ENCODE assay signal across 9 mouse cellular contexts in the genomic region with DNA sequence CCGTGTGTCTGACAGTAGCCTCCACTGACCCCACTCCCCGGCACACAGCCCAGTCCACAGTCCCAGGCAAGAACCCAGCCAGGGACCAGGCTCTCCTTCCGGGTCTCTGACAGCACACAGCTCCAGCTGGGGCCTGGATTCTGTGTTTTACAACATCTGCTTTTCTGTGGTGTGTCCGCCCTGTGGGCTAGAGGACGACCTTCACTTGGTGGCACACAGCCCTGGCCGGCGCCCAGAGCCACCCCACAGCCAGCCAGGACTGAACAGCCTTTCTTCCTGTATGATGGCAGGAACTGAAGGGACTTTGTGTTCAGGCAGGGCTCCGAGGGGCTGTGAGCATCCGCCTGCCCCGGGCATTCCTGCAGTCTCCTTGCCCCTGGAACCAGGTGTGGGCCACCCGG. TPM values are rescaled to one million over a fixed set of nuclear protein-coding genes. Genes with fewer than 3 reads are reported as not detected.
DNase-seq lines count a peak whose midpoint lies in the region; ATAC-seq lines count a peak whose summit lies in the region.
"Had no signal": no experiment of that assay in that cellular context is flagged by ENCODE, and none has a peak within 500 bp of the region (broad histone marks: within the 10 kb centered on the region; RNA-seq: fewer than 3 reads in every experiment).

No protein-coding gene starts in this region.

- no peak overlapping the region; the same call in 1 of the 2 replicates for H3K27ac ChIP-seq in neural tube, embryonic 13.5 days (replicated peaks)
- 0 out of 2 replicates have a peak overlapping the region, but pooled peaks have one; percentile 13 for H3K27ac ChIP-seq in embryonic facial prominence, embryonic 11.5 days (replicated peaks; ENCODE audit: low read depth, low read length)
- 0 out of 4 replicates have a peak overlapping the region, but pooled peaks of 1 of the 2 experiments have one; percentile 6 for H3K27ac ChIP-seq in heart, embryonic 14.5 days (replicated peaks in 1 of 2; ENCODE audit: control insufficient read depth in 1 of 2, insufficient read depth in 1 of 2, low read depth in 2 of 2, low read length in 2 of 2)
- H3K27ac ChIP-seq: neural tube, embryonic 12.5 days had no signal

- H3K4me3 ChIP-seq in neural tube, embryonic 13.5 days: no peak overlapping the region
- H3K4me3 ChIP-seq in embryonic facial prominence, embryonic 11.5 days (ENCODE audit: low read depth, low read length): no peak overlapping the region
- H3K4me3 ChIP-seq in heart, embryonic 14.5 days (ENCODE audit: control insufficient read depth in 1 of 2, insufficient read depth in 1 of 2, low read depth in 1 of 2, low read length in 2 of 2): no peak overlapping the region
- H3K4me3 ChIP-seq: neural tube, embryonic 12.5 days had no signal

- no peaks in the 10 kb centered on the region for H3K27me3 ChIP-seq in neural tube, embryonic 13.5 days
- no peaks in the 10 kb centered on the region for H3K27me3 ChIP-seq in embryonic facial prominence, embryonic 11.5 days (ENCODE audit: control insufficient read depth, insufficient read depth, low read length)
- H3K27me3 ChIP-seq in heart, embryonic 14.5 days (ENCODE audit: control insufficient read depth, insufficient read depth, low read length): no peaks in the 10 kb centered on the region
- H3K27me3 ChIP-seq: neural tube, embryonic 12.5 days had no signal

- peaks cover 30% of the 10 kb centered on the region for H3K36me3 ChIP-seq in neural tube, embryonic 13.5 days
- no peaks in the 10 kb centered on the region for H3K36me3 ChIP-seq in embryonic facial prominence, embryonic 11.5 days (replicated peaks; ENCODE audit: control insufficient read depth, insufficient read depth, low read depth, low read length)
- peaks cover 34% of the 10 kb centered on the region for H3K36me3 ChIP-seq in heart, embryonic 14.5 days (ENCODE audit: control insufficient read depth, insufficient read depth, low read length)

- intact Hi-C loops in left cerebral cortex, postnatal 14 days (cut with DNase I): no loop called here

- no peaks in the 10 kb centered on the region for H3K9me3 ChIP-seq in neural tube, embryonic 13.5 days
- no peaks in the 10 kb centered on the region for H3K9me3 ChIP-seq in embryonic facial prominence, embryonic 11.5 days (replicated peaks; ENCODE audit: control insufficient read depth, low read length)
- H3K9me3 ChIP-seq in heart, embryonic 14.5 days (ENCODE audit: control insufficient read depth, low read length): no peaks in the 10 kb centered on the region
- H3K9me3 ChIP-seq: neural tube, embryonic 12.5 days had no signal

- 0 out of 2 replicates have a peak overlapping the region, but pooled peaks have one; percentile 8 for H3K9ac ChIP-seq in neural tube, embryonic 13.5 days
- 0 out of 2 replicates have a peak overlapping the region, but pooled peaks have one; percentile 13 for H3K9ac ChIP-seq in embryonic facial prominence, embryonic 11.5 days (replicated peaks; ENCODE audit: low read length)
- peak overlapping the region; percentile 8; the same call in 1 of the 2 replicates for H3K9ac ChIP-seq in heart, embryonic 14.5 days (ENCODE audit: low read length)
- H3K9ac ChIP-seq: neural tube, embryonic 12.5 days had no signal

- ATAC-seq in neural tube, embryonic 13.5 days (ENCODE audit: low read depth): no peak
- ATAC-seq in embryonic facial prominence, embryonic 11.5 days (replicated peaks; ENCODE audit: insufficient number of reproducible peaks, low FRiP score, low TSS enrichment, low read depth): no peak
- no peak for ATAC-seq in heart, embryonic 14.5 days (ENCODE audit: insufficient number of reproducible peaks, insufficient read depth, low FRiP score, low read depth)

- DNase-seq in neural tube, embryonic 10.5 days (ENCODE audit: extremely low spot score, low spot score): no peak
- no peak for DNase-seq in embryonic facial prominence, embryonic 11.5 days (ENCODE audit: low spot score)
- DNase-seq in left cerebral cortex, postnatal 14 days (ENCODE audit: low spot score in 2 of 2): peak; percentile 74 to 81
- DNase-seq in right cerebral cortex, postnatal 25 days: peak; percentile 46
- no peak for DNase-seq in thymus, postnatal 25 days
- DNase-seq in retina, postnatal 1 day: no peak

- WGBS in neural tube, embryonic 13.5 days: 64% methylated on average over 11 of the region's 11 CpGs
- 47% methylated on average over 11 of the region's 11 CpGs for WGBS in embryonic facial prominence, embryonic 11.5 days
- WGBS in heart, embryonic 14.5 days: 67% methylated on average over 11 of the region's 11 CpGs

- H3K4me1 ChIP-seq in neural tube, embryonic 13.5 days (replicated peaks): peaks cover 12% of the 10 kb centered on the region
- H3K4me1 ChIP-seq in embryonic facial prominence, embryonic 11.5 days (ENCODE audit: control insufficient read depth, insufficient read depth, low read length): no peaks in the 10 kb centered on the region; the same call in none of the 2 replicates
- peaks cover 14 to 18% of the 10 kb centered on the region in 2 experiments for H3K4me1 ChIP-seq in heart, embryonic 14.5 days (ENCODE audit: control insufficient read depth in 2 of 2, insufficient read depth in 2 of 2, low read length in 2 of 2)

- H3K4me2 ChIP-seq in neural tube, embryonic 13.5 days: no peak overlapping the region
- no peak overlapping the region for H3K4me2 ChIP-seq in embryonic facial prominence, embryonic 11.5 days (ENCODE audit: low read depth, low read length)
- no peak overlapping the region for H3K4me2 ChIP-seq in heart, embryonic 14.5 days (ENCODE audit: low read length)
- H3K4me2 ChIP-seq: neural tube, embryonic 12.5 days had no signal

RNA-seq across cellular contexts. Expression of a gene that starts 22.2 kb away (rescaled TPM):
- 1.7 and 2.2 TPM in 2 replicates for polyA plus RNA-seq in neural tube, embryonic 13.5 days (2015; fragmentation: Nextera tagmentation; extraction: Ambion mirVana)
- polyA plus RNA-seq in embryonic facial prominence, embryonic 11.5 days (2014; fragmentation: Nextera tagmentation; extraction: Ambion mirVana): 2.8 and 4.2 TPM in 2 replicates
- 3.2 and 3.8 TPM in 2 replicates for polyA plus RNA-seq in heart, embryonic 14.5 days (2014; fragmentation: Nextera tagmentation; extraction: Ambion mirVana)
- total RNA-seq in left cerebral cortex, postnatal 14 days (2021): under 1 TPM in 1 of 2 experiments, not detected in 1; 0.40 TPM

RNA-seq across cellular contexts. Expression of a gene that starts 28.2 kb away (rescaled TPM):
- 21.9 and 24.2 TPM in 2 replicates for polyA plus RNA-seq in neural tube, embryonic 13.5 days (2015; fragmentation: Nextera tagmentation; extraction: Ambion mirVana)
- 11.4 and 11.8 TPM in 2 replicates for polyA plus RNA-seq in embryonic facial prominence, embryonic 11.5 days (2014; fragmentation: Nextera tagmentation; extraction: Ambion mirVana)
- 11.2 and 15.1 TPM in 2 replicates for polyA plus RNA-seq in heart, embryonic 14.5 days (2014; fragmentation: Nextera tagmentation; extraction: Ambion mirVana)
- 10 to 100 TPM; 11.9 to 13.7 TPM for total RNA-seq in left cerebral cortex, postnatal 14 days (2021)

Comparison
In these comparisons a context has a peak if more than half of its experiments do, and no peak if none do; other contexts are left out.
1. DNase-seq: peak in left cerebral cortex, postnatal 14 days (2 of 2) and right cerebral cortex, postnatal 25 days (single experiment); none in neural tube, embryonic 10.5 days (single experiment), embryonic facial prominence, embryonic 11.5 days (single experiment), thymus, postnatal 25 days (single experiment) and retina, postnatal 1 day (single experiment).
2. Peak in every context shown above with its lines, with median percentiles within 50 percentile points of each other: H3K9ac ChIP-seq.